Mouse (Mus musculus) liver, adult 2 months (tissue): ENCODE measurements at regions not wholly inside any gene's neighbourhood (a gene's known extent, or its start where the extent isn't known, plus 50 kb on each side); places are given as distances from the start of the nearest gene placed in this dataset.

Experiments
- CTCF ChIP-seq: fragments of 200-500 bp; IDR thresholded peaks from 2 replicates; pipeline ENCODE4 v1.5.1; 2011; ENCODE audit warnings: low read depth, low read length, control low read depth
- POLR2A ChIP-seq: fragments of 200-500 bp; IDR thresholded peaks from 2 replicates; pipeline ENCODE4 v1.6.1; 2011; ENCODE audit warnings: low read length, control low read depth; ENCODE audit not compliant: insufficient read depth; ENCODE audit errors: extremely low read depth

GRCm38 (mm10) chr6:8898268-8898667 lies 50.0 kb upstream of the Nxph1 start:
- TF ChIP-seq POLR2A: no peak
- TF ChIP-seq CTCF: no peak
